Mouse (Mus musculus) heart, embryonic 15.5 days (tissue): ENCODE results near the gene Mmel1. TPM values are rescaled to one million over a fixed set of nuclear protein-coding genes. Genes with fewer than 3 reads are reported as not detected.

ENCODE experiments used
- ATAC-seq: fragments of 200-750 bp; cut with Nextera tagmentation; replicated peaks from 2 replicates; pipeline ENCODE4 v1.8.0; 2017; ENCODE audit warnings: low read depth, moderate TSS enrichment; ENCODE audit not compliant: insufficient number of reproducible peaks, insufficient read depth, low FRiP score
- H3K27ac ChIP-seq: fragments of 300-500 bp; sonication (generic); 2 replicates; pipeline ENCODE4 v1.5.1; 2015; ENCODE audit warnings: mild to moderate bottlenecking, inconsistent platforms
- H3K27me3 ChIP-seq: fragments of 300-500 bp; sonication (generic); 2 replicates; pipeline ENCODE4 v1.6.1; 2015; ENCODE audit warnings: inconsistent platforms
- H3K36me3 ChIP-seq: fragments of 300-500 bp; sonication (generic); 2 replicates; pipeline ENCODE4 v1.6.1; 2015; ENCODE audit warnings: mild to moderate bottlenecking, inconsistent platforms
- H3K4me1 ChIP-seq: fragments of 300-500 bp; sonication (generic); replicated peaks from 2 replicates; pipeline ENCODE4 v1.6.1; 2015; ENCODE audit warnings: inconsistent platforms
- H3K4me2 ChIP-seq: fragments of 300-500 bp; sonication (generic); 2 replicates; pipeline ENCODE4 v1.6.1; 2015; ENCODE audit warnings: inconsistent platforms, mild to moderate bottlenecking, moderate library complexity
- H3K4me3 ChIP-seq: fragments of 300-500 bp; sonication (generic); 2 replicates; pipeline ENCODE4 v1.5.1; 2015; ENCODE audit warnings: mild to moderate bottlenecking, inconsistent platforms
- H3K9ac ChIP-seq: fragments of 300-500 bp; sonication (generic); 2 replicates; pipeline ENCODE4 v1.6.1; 2015; ENCODE audit warnings: mild to moderate bottlenecking, inconsistent platforms
- H3K9me3 ChIP-seq: fragments of 300-500 bp; sonication (generic); replicated peaks from 2 replicates; pipeline ENCODE4 v1.6.1; 2016; ENCODE audit warnings: inconsistent platforms
- WGBS: fragments of 180-500 bp; shearing (Covaris S2); methylation state at CpG from one replicate; pipeline ENCODE4 v1.1.7; 2015; ENCODE audit warnings: mixed read lengths; 5-methylcytosine and 5-hydroxymethylcytosine counted together
- polyA plus RNA-seq: library from polyadenylated mRNA; unstranded; fragments of >200 nt; fragmentation: Nextera tagmentation; extraction: Ambion mirVana; gene quantifications from 2 replicates; pipeline ENCODE4 v1.2.1, GENCODE M21; 2015

The Mmel1 gene
- polyA plus RNA-seq, 1 experiment from 2014 or later, result 0.58 TPM

- Histone ChIP-seq H3K27me3 (peaks cover 3% of the 10 kb centered on the region; the same call in 1 of the 2 replicates), H3K4me1 (peaks cover 10% of the 10 kb centered on the region), H3K36me3 (no peaks in the 10 kb centered on the region), H3K27ac (peak overlapping the region; percentile 52), H3K9ac (peak overlapping the region; percentile 12; the same call in 1 of the 2 replicates), H3K4me3 (peak overlapping the region; percentile 31), H3K9me3 (no peaks in the 10 kb centered on the region), H3K4me2 (peak overlapping the region; percentile 53)
- ATAC-seq, result no peak
- WGBS, result 35% methylated on average over 5 of the region's 5 CpGs
Measured at GRCm38 (mm10) chr4:154927899-154928337, 58.5 kb downstream of the Mmel1 start.

- peaks cover 3% of the 10 kb centered on the region for H3K27me3 ChIP-seq
- peaks cover 10% of the 10 kb centered on the region for H3K4me1 ChIP-seq
- H3K27ac ChIP-seq, result peak within 1 kb of the TSS; percentile 52
- no peak for ATAC-seq
- peak within 1 kb of the TSS; percentile 31 for H3K4me3 ChIP-seq
- 23% methylated on average over 12 of the region's 12 CpGs for WGBS
- peak within 1 kb of the TSS; percentile 12; the same call in 1 of the 2 replicates for H3K9ac ChIP-seq
- peak within 1 kb of the TSS; percentile 53 for H3K4me2 ChIP-seq
- H3K36me3 ChIP-seq, result no peaks in the 10 kb centered on the region
- no peaks in the 10 kb centered on the region for H3K9me3 ChIP-seq
Measured at GRCm38 (mm10) chr4:154928395-154929087, 59.2 kb downstream of the Mmel1 start, which contains the start of gene Tnfrsf14. TSS of gene Tnfrsf14 (minus strand) at chr4:154928563.

- no peak overlapping the region for H3K9ac ChIP-seq
- H3K27ac ChIP-seq, result no peak overlapping the region
- peaks cover 9% of the 10 kb centered on the region for H3K27me3 ChIP-seq
- H3K4me1 ChIP-seq, result peaks cover 10% of the 10 kb centered on the region
- no peak overlapping the region for H3K4me2 ChIP-seq
- no peak for ATAC-seq
- no peaks in the 10 kb centered on the region for H3K9me3 ChIP-seq
- no peak overlapping the region for H3K4me3 ChIP-seq
- 74% methylated on average over 12 of the region's 12 CpGs for WGBS
- H3K36me3 ChIP-seq, result no peaks in the 10 kb centered on the region
Measured at GRCm38 (mm10) chr4:154929088-154929660, 59.8 kb downstream of the Mmel1 start.

GRCm38 (mm10) chr4:154933306-154933907 lies 64.0 kb downstream of the Mmel1 start:
- Histone ChIP-seq H3K27me3 (peaks cover 10% of the 10 kb centered on the region), H3K4me2 (no peak overlapping the region), H3K4me3 (no peak overlapping the region), H3K9ac (no peak overlapping the region), H3K36me3 (no peaks in the 10 kb centered on the region), H3K4me1 (no peaks in the 10 kb centered on the region; the same call in 1 of the 2 replicates), H3K27ac (no peak overlapping the region), H3K9me3 (no peaks in the 10 kb centered on the region)
- ATAC-seq, result no peak
- 43% methylated on average over 13 of the region's 13 CpGs for WGBS

GRCm38 (mm10) chr4:154934800-154935199 lies 65.4 kb downstream of the Mmel1 start:
- Histone ChIP-seq H3K27ac (no peak overlapping the region), H3K4me3 (no peak overlapping the region), H3K27me3 (peaks cover 10% of the 10 kb centered on the region), H3K36me3 (no peaks in the 10 kb centered on the region), H3K9ac (no peak overlapping the region), H3K4me1 (no peaks in the 10 kb centered on the region), H3K4me2 (no peak overlapping the region), H3K9me3 (no peaks in the 10 kb centered on the region)
- 79% methylated on average over 2 of the region's 2 CpGs for WGBS
- ATAC-seq, result no peak

GRCm38 (mm10) chr4:154935788-154936187 lies 66.4 kb downstream of the Mmel1 start:
- Histone ChIP-seq H3K4me1 (no peaks in the 10 kb centered on the region), H3K27me3 (peaks cover 10% of the 10 kb centered on the region), H3K9ac (no peak overlapping the region), H3K9me3 (no peaks in the 10 kb centered on the region), H3K36me3 (no peaks in the 10 kb centered on the region), H3K4me3 (no peak overlapping the region), H3K4me2 (no peak overlapping the region), H3K27ac (no peak overlapping the region)
- 76% methylated on average over 7 of the region's 7 CpGs for WGBS
- ATAC-seq, result no peak

- no peak for ATAC-seq
- H3K27ac ChIP-seq, result no peak overlapping the region
- 57% methylated on average over 8 of the region's 8 CpGs for WGBS
Measured at GRCm38 (mm10) chr4:154936542-154937255, 67.3 kb downstream of the Mmel1 start.

GRCm38 (mm10) chr4:154937746-154938145 lies 68.4 kb downstream of the Mmel1 start:
- H3K27ac ChIP-seq, result no peak overlapping the region

More at GRCm38 (mm10) chr4:154936542-154937255, 67.3 kb downstream of the Mmel1 start:
- H3K4me3 ChIP-seq, result no peak overlapping the region
- H3K9me3 ChIP-seq, result no peaks in the 10 kb centered on the region
- H3K4me2 ChIP-seq, result no peak overlapping the region
- no peak overlapping the region for H3K9ac ChIP-seq
- no peaks in the 10 kb centered on the region for H3K4me1 ChIP-seq
- H3K36me3 ChIP-seq, result no peaks in the 10 kb centered on the region
- peaks cover 10% of the 10 kb centered on the region for H3K27me3 ChIP-seq

GRCm38 (mm10) chr4:154940156-154940555 lies 70.8 kb downstream of the Mmel1 start:
- Histone ChIP-seq H3K27ac (no peak overlapping the region), H3K9ac (no peak overlapping the region), H3K27me3 (peaks cover 2% of the 10 kb centered on the region), H3K4me2 (no peak overlapping the region), H3K9me3 (no peaks in the 10 kb centered on the region), H3K36me3 (no peaks in the 10 kb centered on the region), H3K4me3 (no peak overlapping the region), H3K4me1 (no peaks in the 10 kb centered on the region)
- no peak for ATAC-seq
- 77% methylated on average over 2 of the region's 2 CpGs for WGBS

More at GRCm38 (mm10) chr4:154937746-154938145, 68.4 kb downstream of the Mmel1 start:
- H3K4me1 ChIP-seq, result no peaks in the 10 kb centered on the region
- no peak overlapping the region for H3K4me3 ChIP-seq
- ATAC-seq, result no peak
- H3K9me3 ChIP-seq, result no peaks in the 10 kb centered on the region
- 85% methylated on average over 1 of the region's 1 CpGs for WGBS
- no peak overlapping the region for H3K9ac ChIP-seq
- peaks cover 6% of the 10 kb centered on the region for H3K27me3 ChIP-seq
- H3K36me3 ChIP-seq, result no peaks in the 10 kb centered on the region
- H3K4me2 ChIP-seq, result no peak overlapping the region

GRCm38 (mm10) chr4:154941831-154942230 lies 72.4 kb downstream of the Mmel1 start:
- Histone ChIP-seq H3K9me3 (no peaks in the 10 kb centered on the region), H3K27ac (no peak overlapping the region), H3K4me3 (no peak overlapping the region), H3K4me1 (peaks cover 6% of the 10 kb centered on the region), H3K27me3 (peaks cover 4% of the 10 kb centered on the region), H3K9ac (no peak overlapping the region), H3K36me3 (no peaks in the 10 kb centered on the region), H3K4me2 (no peak overlapping the region)
- 82% methylated on average over 5 of the region's 5 CpGs for WGBS
- ATAC-seq, result no peak
